Mouse (Mus musculus): ENCODE measurements around the gene Chst3. TPM values are rescaled to one million over a fixed set of nuclear protein-coding genes. Genes with fewer than 3 reads are reported as not detected.
"Not testable (repeated sequence)": the region's sequence is repeated elsewhere in the genome, so short reads cannot be mapped to it uniquely, and the experiment has no call there.

Gene Chst3
- polyA plus RNA-seq, 1 experiment from 2014 or later = 3.6 TPM

GRCm38 (mm10) chr10:60252187-60252586 lies 33.1 kb upstream of the Chst3 start:
- Histone ChIP-seq H3K4me1 (no peaks in the 10 kb centered on the region), H3K9ac (no peak overlapping the region), H3K27ac (no peak overlapping the region), H3K27me3 (no peaks in the 10 kb centered on the region), H3K4me2 (replicated peaks) (no peak overlapping the region), H3K36me3 (no peaks in the 10 kb centered on the region), H3K4me3 (no peak overlapping the region), H3K9me3 (no peaks in the 10 kb centered on the region)
- 68% methylated on average over 4 of the region's 4 CpGs for WGBS
- 0 out of 2 replicates have a peak, but pooled peaks have one; percentile 26 for ATAC-seq (ENCODE audit: insufficient number of reproducible peaks, insufficient read depth, low FRiP score, low TSS enrichment)

- Histone ChIP-seq H3K4me2 (replicated peaks) (no peak overlapping the region), H3K4me1 (no peaks in the 10 kb centered on the region), H3K9me3 (no peaks in the 10 kb centered on the region), H3K36me3 (no peaks in the 10 kb centered on the region), H3K9ac (no peak overlapping the region), H3K27ac (no peak overlapping the region), H3K27me3 (no peaks in the 10 kb centered on the region), H3K4me3 (no peak overlapping the region)
- WGBS = 76% methylated on average over 13 of the region's 13 CpGs
- no peak for ATAC-seq (ENCODE audit: insufficient number of reproducible peaks, insufficient read depth, low FRiP score, low TSS enrichment)
Observed at GRCm38 (mm10) chr10:60250426-60250965, 31.4 kb upstream of the Chst3 start.

GRCm38 (mm10) chr10:60248345-60248744 lies 29.3 kb upstream of the Chst3 start:
- H3K27ac ChIP-seq; ATAC-seq (ENCODE audit: insufficient number of reproducible peaks, insufficient read depth, low FRiP score, low TSS enrichment); H3K27me3 ChIP-seq; H3K9ac ChIP-seq; H3K4me1 ChIP-seq; H3K4me3 ChIP-seq; H3K36me3 ChIP-seq; H3K9me3 ChIP-seq; H3K4me2 ChIP-seq (replicated peaks): not testable (repeated sequence)
- 83% methylated on average over 3 of the region's 3 CpGs for WGBS

GRCm38 (mm10) chr10:60246519-60246918 lies 27.5 kb upstream of the Chst3 start:
- no peak for ATAC-seq (ENCODE audit: insufficient number of reproducible peaks, insufficient read depth, low FRiP score, low TSS enrichment)
- no peaks in the 10 kb centered on the region for H3K9me3 ChIP-seq
- no peak overlapping the region for H3K9ac ChIP-seq
- H3K36me3 ChIP-seq = no peaks in the 10 kb centered on the region
- no peak overlapping the region for H3K4me3 ChIP-seq
- H3K4me1 ChIP-seq = no peaks in the 10 kb centered on the region
- H3K27me3 ChIP-seq = no peaks in the 10 kb centered on the region
- no peak overlapping the region for H3K27ac ChIP-seq
- WGBS = 21% methylated on average over 5 of the region's 5 CpGs
- no peak overlapping the region for H3K4me2 ChIP-seq (replicated peaks)

GRCm38 (mm10) chr10:60245635-60246034 lies 26.6 kb upstream of the Chst3 start:
- no peaks in the 10 kb centered on the region for H3K9me3 ChIP-seq
- no peaks in the 10 kb centered on the region for H3K4me1 ChIP-seq
- H3K27me3 ChIP-seq = no peaks in the 10 kb centered on the region
- no peak overlapping the region for H3K9ac ChIP-seq
- no peak for ATAC-seq (ENCODE audit: insufficient number of reproducible peaks, insufficient read depth, low FRiP score, low TSS enrichment)
- no peaks in the 10 kb centered on the region for H3K36me3 ChIP-seq
- WGBS = 81% methylated on average over 7 of the region's 7 CpGs
- H3K27ac ChIP-seq = no peak overlapping the region
- H3K4me2 ChIP-seq (replicated peaks) = no peak overlapping the region
- no peak overlapping the region for H3K4me3 ChIP-seq

GRCm38 (mm10) chr10:60245041-60245440 lies 26.0 kb upstream of the Chst3 start:
- no peak for ATAC-seq (ENCODE audit: insufficient number of reproducible peaks, insufficient read depth, low FRiP score, low TSS enrichment)
- H3K4me1 ChIP-seq = no peaks in the 10 kb centered on the region

GRCm38 (mm10) chr10:60243941-60244340 lies 24.9 kb upstream of the Chst3 start:
- Histone ChIP-seq H3K9me3 (no peaks in the 10 kb centered on the region), H3K4me3 (no peak overlapping the region), H3K9ac (no peak overlapping the region), H3K27ac (no peak overlapping the region), H3K4me2 (replicated peaks) (no peak overlapping the region), H3K4me1 (no peaks in the 10 kb centered on the region), H3K36me3 (no peaks in the 10 kb centered on the region), H3K27me3 (no peaks in the 10 kb centered on the region)
- WGBS = 92% methylated on average over 5 of the region's 5 CpGs
- ATAC-seq (ENCODE audit: insufficient number of reproducible peaks, insufficient read depth, low FRiP score, low TSS enrichment) = no peak

More at GRCm38 (mm10) chr10:60245041-60245440, 26.0 kb upstream of the Chst3 start:
- no peak overlapping the region for H3K4me3 ChIP-seq
- H3K27me3 ChIP-seq = no peaks in the 10 kb centered on the region
- H3K9me3 ChIP-seq = no peaks in the 10 kb centered on the region
- no peak overlapping the region for H3K27ac ChIP-seq
- H3K36me3 ChIP-seq = no peaks in the 10 kb centered on the region
- WGBS = 2% methylated on average over 8 of the region's 8 CpGs
- H3K4me2 ChIP-seq (replicated peaks) = no peak overlapping the region
- no peak overlapping the region for H3K9ac ChIP-seq

- ATAC-seq (ENCODE audit: insufficient number of reproducible peaks, insufficient read depth, low FRiP score, low TSS enrichment) = no peak
- 88% methylated on average over 6 of the region's 6 CpGs for WGBS
- no peaks in the 10 kb centered on the region for H3K36me3 ChIP-seq
Observed at GRCm38 (mm10) chr10:60240416-60240815, 21.4 kb upstream of the Chst3 start.

GRCm38 (mm10) chr10:60237475-60238154 lies 18.6 kb upstream of the Chst3 start:
- H3K27ac ChIP-seq = no peak overlapping the region
- 62% methylated on average over 10 of the region's 10 CpGs for WGBS
- no peak for ATAC-seq (ENCODE audit: insufficient number of reproducible peaks, insufficient read depth, low FRiP score, low TSS enrichment)

More at GRCm38 (mm10) chr10:60240416-60240815, 21.4 kb upstream of the Chst3 start:
- Histone ChIP-seq H3K9me3 (no peaks in the 10 kb centered on the region), H3K27ac (no peak overlapping the region), H3K27me3 (no peaks in the 10 kb centered on the region), H3K4me2 (replicated peaks) (no peak overlapping the region), H3K4me1 (no peaks in the 10 kb centered on the region), H3K9ac (no peak overlapping the region), H3K4me3 (no peak overlapping the region)

GRCm38 (mm10) chr10:60235876-60236275 lies 16.8 kb upstream of the Chst3 start:
- 92% methylated on average over 6 of the region's 6 CpGs for WGBS
- not testable (repeated sequence) for H3K36me3 ChIP-seq

More at GRCm38 (mm10) chr10:60237475-60238154, 18.6 kb upstream of the Chst3 start:
- no peaks in the 10 kb centered on the region for H3K9me3 ChIP-seq
- no peak overlapping the region for H3K4me3 ChIP-seq
- H3K4me2 ChIP-seq (replicated peaks) = no peak overlapping the region
- no peaks in the 10 kb centered on the region for H3K27me3 ChIP-seq
- H3K9ac ChIP-seq = no peak overlapping the region
- H3K36me3 ChIP-seq = no peaks in the 10 kb centered on the region
- no peaks in the 10 kb centered on the region for H3K4me1 ChIP-seq

GRCm38 (mm10) chr10:60234006-60234405 lies 14.9 kb upstream of the Chst3 start:
- Histone ChIP-seq H3K36me3 (no peaks in the 10 kb centered on the region), H3K9me3 (no peaks in the 10 kb centered on the region), H3K4me2 (replicated peaks) (no peak overlapping the region), H3K9ac (no peak overlapping the region), H3K27me3 (no peaks in the 10 kb centered on the region), H3K4me3 (no peak overlapping the region), H3K4me1 (no peaks in the 10 kb centered on the region), H3K27ac (no peak overlapping the region)
- ATAC-seq (ENCODE audit: insufficient number of reproducible peaks, insufficient read depth, low FRiP score, low TSS enrichment) = no peak
- WGBS = 77% methylated on average over 9 of the region's 9 CpGs

More at GRCm38 (mm10) chr10:60235876-60236275, 16.8 kb upstream of the Chst3 start:
- H3K4me3 ChIP-seq; ATAC-seq (ENCODE audit: insufficient number of reproducible peaks, insufficient read depth, low FRiP score, low TSS enrichment); H3K9me3 ChIP-seq; H3K9ac ChIP-seq; H3K27me3 ChIP-seq; H3K27ac ChIP-seq; H3K4me1 ChIP-seq; H3K4me2 ChIP-seq (replicated peaks): not testable (repeated sequence)

- Histone ChIP-seq H3K27me3 (no peaks in the 10 kb centered on the region), H3K27ac (no peak overlapping the region), H3K4me1 (no peaks in the 10 kb centered on the region), H3K9ac (no peak overlapping the region), H3K4me3 (no peak overlapping the region), H3K36me3 (no peaks in the 10 kb centered on the region), H3K9me3 (no peaks in the 10 kb centered on the region), H3K4me2 (replicated peaks) (no peak overlapping the region)
- ATAC-seq (ENCODE audit: insufficient number of reproducible peaks, insufficient read depth, low FRiP score, low TSS enrichment) = no peak
- 64% methylated on average over 6 of the region's 6 CpGs for WGBS
Observed at GRCm38 (mm10) chr10:60230321-60231088, 11.4 kb upstream of the Chst3 start.
